15 mouse cellular contexts compared by ENCODE assay signal in the genomic region with DNA sequence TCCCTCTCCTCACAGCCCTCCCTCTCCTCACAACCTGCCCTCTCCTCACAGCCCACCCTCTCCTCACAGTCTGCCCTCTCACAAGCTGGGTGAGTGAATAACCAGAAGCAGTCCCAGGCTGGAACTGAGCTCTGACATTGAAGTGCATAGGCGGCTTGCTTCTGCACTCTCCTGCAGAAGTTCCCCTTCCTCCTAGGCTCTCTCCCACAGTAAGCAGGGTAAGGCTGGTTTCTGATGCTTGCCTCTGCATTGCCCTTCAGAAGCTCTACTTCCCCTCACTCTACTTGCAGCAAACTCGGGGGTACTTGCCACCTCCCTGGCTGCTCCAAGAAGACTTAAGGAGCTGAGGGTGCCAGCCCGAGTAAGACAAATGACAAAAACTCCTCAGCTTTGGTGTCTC.
"Had no signal": no experiment of that assay in that cellular context is flagged by ENCODE, and none has a peak within 500 bp of the region (broad histone marks: within the 10 kb centered on the region; RNA-seq: fewer than 3 reads in every experiment).

No protein-coding gene starts in this region.

- H3K4me2 ChIP-seq: limb, embryonic 15.5 days; liver, embryonic 12.5 days; lung, embryonic 14.5 days had no signal

- H3K4me3 ChIP-seq: limb, embryonic 15.5 days; liver, embryonic 12.5 days; midbrain, embryonic 10.5 days had no signal

- H3K27ac ChIP-seq: limb, embryonic 15.5 days; liver, embryonic 12.5 days; macrophage; midbrain, embryonic 10.5 days had no signal

- H3K36me3 ChIP-seq: limb, embryonic 15.5 days; liver, embryonic 12.5 days; midbrain, embryonic 10.5 days had no signal

- ATAC-seq: intestine, embryonic 16.5 days; liver, embryonic 12.5 days had no signal

- H3K9ac ChIP-seq: limb, embryonic 15.5 days; liver, embryonic 12.5 days; lung, embryonic 14.5 days had no signal

- H3K4me1 ChIP-seq: limb, embryonic 15.5 days had no signal

- DNase-seq: kidney, adult 2 months; kidney, postnatal 14 days; layer of hippocampus, adult 9-11 months; layer of hippocampus, postnatal 36 days; lung, embryonic 14.5 days; lung, postnatal 10 days; midbrain, embryonic 14.5 days; right cerebral cortex, adult 18-20 months; right cerebral cortex, postnatal 25 days; thymus, postnatal 36 days had no signal

- H3K9me3 ChIP-seq: limb, embryonic 15.5 days; liver, embryonic 12.5 days; midbrain, embryonic 10.5 days had no signal
